Mouse (Mus musculus) myocyte (in vitro differentiated cells): ENCODE results near the gene Foxr1. TPM values are rescaled to one million over a fixed set of nuclear protein-coding genes. Genes with fewer than 3 reads are reported as not detected.

Experiments used
- H3K27me3 ChIP-seq: one replicate; pipeline ENCODE4 v1.6.1; 2011; ENCODE audit not compliant: control insufficient read depth, insufficient read depth, insufficient read length
- H3K36me3 ChIP-seq: one replicate; pipeline ENCODE4 v1.6.1; 2011; ENCODE audit not compliant: control insufficient read depth, insufficient read depth
- H3K4me2 ChIP-seq: one replicate; pipeline ENCODE4 v1.6.1; 2011; ENCODE audit warnings: low read depth, control low read depth
- H3K4me3 ChIP-seq: one replicate; pipeline ENCODE4 v1.5.1; 2011; ENCODE audit warnings: mild to moderate bottlenecking, control low read depth, moderate library complexity
- H3K79me2 ChIP-seq: one replicate; pipeline ENCODE4 v1.6.1; 2011; ENCODE audit not compliant: control insufficient read depth, insufficient read depth
- H3ac ChIP-seq: one replicate; pipeline ENCODE4 v1.6.1; 2011; ENCODE audit not compliant: control insufficient read depth, insufficient read length
- CEBPB ChIP-seq: IDR thresholded peaks from 2 replicates; pipeline ENCODE4 v1.6.1; 2011; ENCODE audit warnings: mild to moderate bottlenecking, moderate library complexity; ENCODE audit not compliant: poor library complexity, insufficient read depth, severe bottlenecking
- E2F4 ChIP-seq: IDR thresholded peaks from one replicate; pipeline ENCODE4 v1.6.1; 2011; ENCODE audit warnings: mild to moderate bottlenecking, control low read depth, moderate library complexity; ENCODE audit not compliant: insufficient read depth
- MAX ChIP-seq: IDR thresholded peaks from one replicate; pipeline ENCODE4 v1.6.1; 2011; ENCODE audit warnings: low read depth, mild to moderate bottlenecking, control low read depth
- MYOD1 ChIP-seq, 3 experiments: IDR thresholded peaks; one replicate each; pipeline ENCODE4 v1.6.1; 2011; ENCODE audit warnings: control low read depth in 2 of 3, low read depth in 2 of 3, mild to moderate bottlenecking in 2 of 3, moderate library complexity in 1 of 3; ENCODE audit not compliant: insufficient read length in 2 of 3, control insufficient read depth in 1 of 3
- MYOG ChIP-seq, 3 experiments: IDR thresholded peaks; one replicate each; pipeline ENCODE4 v1.6.1; 2011; ENCODE audit warnings: control low read depth in 2 of 3, low read depth in 2 of 3, mild to moderate bottlenecking in 2 of 3; ENCODE audit not compliant: insufficient read length in 2 of 3, control insufficient read depth in 1 of 3, insufficient read depth in 1 of 3
- POLR2A ChIP-seq: IDR thresholded peaks from one replicate; pipeline ENCODE4 v1.6.1; 2011; ENCODE audit warnings: low read depth, mild to moderate bottlenecking, control low read depth, moderate library complexity; ENCODE audit not compliant: insufficient read length
- POLR2AphosphoS2 ChIP-seq: IDR thresholded peaks from one replicate; pipeline ENCODE4 v1.6.1; 2011; ENCODE audit warnings: low read depth, control low read depth; ENCODE audit not compliant: insufficient read length
- REST ChIP-seq: IDR thresholded peaks from one replicate; pipeline ENCODE4 v1.6.1; 2011; ENCODE audit warnings: mild to moderate bottlenecking, control low read depth, moderate library complexity; ENCODE audit not compliant: insufficient read depth, insufficient read length
- SRF ChIP-seq: IDR thresholded peaks from one replicate; pipeline ENCODE4 v1.6.1; 2011; ENCODE audit warnings: low read depth; ENCODE audit not compliant: control insufficient read depth, insufficient read length
- TCF12 ChIP-seq: IDR thresholded peaks from one replicate; pipeline ENCODE4 v1.6.1; 2011; ENCODE audit warnings: mild to moderate bottlenecking, control low read depth; ENCODE audit not compliant: poor library complexity, insufficient read depth, severe bottlenecking
- TCF3 ChIP-seq: IDR thresholded peaks from one replicate; pipeline ENCODE4 v1.6.1; 2011; ENCODE audit warnings: low read depth, control low read depth; ENCODE audit not compliant: insufficient read length
- USF1 ChIP-seq: IDR thresholded peaks from one replicate; pipeline ENCODE4 v1.6.1; 2011; ENCODE audit warnings: low read depth, mild to moderate bottlenecking, control low read depth, moderate library complexity
- polyA plus RNA-seq: library from polyadenylated mRNA; unstranded; fragments of >200 nt; fragmentation: generic; extraction: Trizol; gene quantifications from one replicate; pipeline ENCODE4 v1.2.1, GENCODE M21; 2012; ENCODE audit warnings: missing spikeins

Gene Foxr1
- polyA plus RNA-seq, 1 experiment = not detected

GRCm38 (mm10) chr9:44389273-44389672, 51.7 kb downstream of the Foxr1 start:
- Histone ChIP-seq H3K79me2 (no peaks in the 10 kb centered on the region), H3K4me3 (no peak overlapping the region), H3K4me2 (no peak overlapping the region), H3ac (no peak overlapping the region), H3K27me3 (no peaks in the 10 kb centered on the region), H3K36me3 (peaks cover 29% of the 10 kb centered on the region)
- TF ChIP-seq TCF12 (no peak), E2F4 (no peak), MYOG (IDR thresholded peaks at IDR 0.05; ENCODE audit: control insufficient read depth in 1 of 3, insufficient read depth in 1 of 3, insufficient read length in 2 of 3, low read depth in 2 of 3) (no peak), USF1 (no peak), POLR2A (no peak), CEBPB (no peak), MYOD1 (IDR thresholded peaks at IDR 0.05; ENCODE audit: control insufficient read depth in 1 of 3, insufficient read length in 2 of 3, low read depth in 2 of 3) (no peak), TCF3 (no peak), POLR2AphosphoS2 (no peak), REST (no peak), SRF (no peak), MAX (no peak)

- Histone ChIP-seq H3K4me3 (no peak overlapping the region), H3K36me3 (peaks cover 38% of the 10 kb centered on the region), H3K79me2 (no peaks in the 10 kb centered on the region), H3ac (no peak overlapping the region), H3K4me2 (no peak overlapping the region), H3K27me3 (no peaks in the 10 kb centered on the region)
- no peak for TF ChIP-seq POLR2A
- no peak for TF ChIP-seq TCF3
- no peak for TF ChIP-seq REST
- no peak for TF ChIP-seq MYOD1 (IDR thresholded peaks at IDR 0.05; ENCODE audit: control insufficient read depth in 1 of 3, insufficient read length in 2 of 3, low read depth in 2 of 3)
- no peak for TF ChIP-seq E2F4
- no peak for TF ChIP-seq MYOG (IDR thresholded peaks at IDR 0.05; ENCODE audit: control insufficient read depth in 1 of 3, insufficient read depth in 1 of 3, insufficient read length in 2 of 3, low read depth in 2 of 3)
- TF ChIP-seq CEBPB = no peak
- TF ChIP-seq USF1 = no peak
- no peak for TF ChIP-seq MAX
- TF ChIP-seq TCF12 = no peak
- TF ChIP-seq POLR2AphosphoS2 = no peak
- no peak for TF ChIP-seq SRF
Observed at GRCm38 (mm10) chr9:44387221-44387620, 53.7 kb downstream of the Foxr1 start.

DNA sequence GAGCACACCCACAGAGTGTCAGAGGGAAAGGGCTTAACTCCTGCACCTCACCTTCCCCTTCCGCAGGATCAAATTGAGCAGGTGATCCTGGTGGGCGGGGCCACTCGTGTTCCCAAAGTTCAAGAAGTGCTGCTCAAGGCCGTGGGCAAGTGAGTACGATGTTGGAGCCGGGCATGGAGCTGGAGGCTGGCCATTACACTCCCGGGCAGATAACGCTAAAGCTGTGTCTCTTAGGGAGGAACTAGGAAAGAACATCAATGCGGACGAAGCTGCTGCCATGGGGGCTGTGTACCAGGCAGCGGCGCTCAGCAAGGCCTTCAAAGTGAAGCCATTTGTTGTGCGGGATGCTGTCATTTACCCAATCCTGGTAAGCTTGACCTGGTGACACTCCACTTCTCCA, 56.3 kb downstream of the Foxr1 start:
- Histone ChIP-seq H3K27me3 (no peaks in the 10 kb centered on the region), H3K4me3 (no peak overlapping the region), H3ac (no peak overlapping the region), H3K4me2 (no peak overlapping the region), H3K36me3 (peaks cover 32% of the 10 kb centered on the region), H3K79me2 (peaks cover 20% of the 10 kb centered on the region)
- TF ChIP-seq USF1 (no peak), MYOG (IDR thresholded peaks at IDR 0.05; ENCODE audit: control insufficient read depth in 1 of 3, insufficient read depth in 1 of 3, insufficient read length in 2 of 3, low read depth in 2 of 3) (no peak), MAX (no peak), POLR2AphosphoS2 (no peak), REST (no peak)

Other genes starting within 250 kb of the Foxr1 start
- gene Cbl, start 207.1 kb downstream of the Foxr1 start, polyA plus RNA-seq = 4.5 TPM
- gene Ccdc153, start 200.5 kb downstream of the Foxr1 start, polyA plus RNA-seq = not detected
- gene Pdzd3, start 189.7 kb downstream of the Foxr1 start, polyA plus RNA-seq = 0.02 TPM
- 7.2 TPM for gene Nlrx1, start 172.5 kb downstream of the Foxr1 start, polyA plus RNA-seq
- gene Abcg4, start 152.5 kb downstream of the Foxr1 start, polyA plus RNA-seq = 0.10 TPM
- gene Hinfp, start 135.5 kb downstream of the Foxr1 start, polyA plus RNA-seq = 6.5 TPM
- gene C2cd2l, start 120.9 kb downstream of the Foxr1 start, polyA plus RNA-seq = 18.1 TPM
- 26.3 TPM for gene Dpagt1, start 115.1 kb downstream of the Foxr1 start, polyA plus RNA-seq
- 123 TPM for gene H2afx, start 106.4 kb downstream of the Foxr1 start, polyA plus RNA-seq
- gene Hmbs, start 96.9 kb downstream of the Foxr1 start, polyA plus RNA-seq = 31.5 TPM
- gene Vps11, start 79.5 kb downstream of the Foxr1 start, polyA plus RNA-seq = 26.4 TPM
- 45.9 TPM for gene Hyou1, start 61.6 kb downstream of the Foxr1 start, polyA plus RNA-seq
- gene Slc37a4, start 44.3 kb downstream of the Foxr1 start, polyA plus RNA-seq = 20.8 TPM
- gene Rps25, start 34.0 kb downstream of the Foxr1 start, polyA plus RNA-seq = 1,955 TPM
- gene Trappc4, start 33.5 kb downstream of the Foxr1 start, polyA plus RNA-seq = 119 TPM
- gene Ccdc84, start 22.6 kb downstream of the Foxr1 start, polyA plus RNA-seq = 15.6 TPM
- gene Upk2, start 13.8 kb upstream of the Foxr1 start, polyA plus RNA-seq = not detected
- 35.4 TPM for gene Bcl9l, start 41.7 kb upstream of the Foxr1 start, polyA plus RNA-seq
- 0.01 TPM for gene Cxcr5, start 120.7 kb upstream of the Foxr1 start, polyA plus RNA-seq
- 25.8 TPM for gene Ddx6, start 163.8 kb upstream of the Foxr1 start, polyA plus RNA-seq
- 0.02 TPM for gene Treh, start 232.1 kb upstream of the Foxr1 start, polyA plus RNA-seq